Mouse (Mus musculus) heart, adult 2 months (tissue): Measurements from ENCODE around the gene Strbp.

ENCODE experiments used
- CTCF ChIP-seq: fragments of 200-600 bp; IDR thresholded peaks from 2 replicates; pipeline ENCODE4 v1.8.1; 2022; ENCODE audit warnings: antibody characterized with exemption, mild to moderate bottlenecking, moderate library complexity
- POLR2A ChIP-seq: fragments of 200-500 bp; IDR thresholded peaks from 2 replicates; pipeline ENCODE4 v1.6.1; 2011; ENCODE audit warnings: mild to moderate bottlenecking, low read depth, low read length, control low read depth; ENCODE audit not compliant: insufficient read depth

GRCm38 (mm10) chr2:37684864-37685263 lies 18.8 kb downstream of the Strbp start:
- no peak for TF ChIP-seq POLR2A
- peak; percentile 32; the same call in 1 of the 2 replicates for TF ChIP-seq CTCF
